Mouse (Mus musculus): Measurements from ENCODE around the gene 0610009B22Rik.
A peak's percentile ranks its signal among the peaks of the same experiment; 100 is the strongest.

0610009B22Rik gene

GRCm38 (mm10) chr11:51635525-51636322 is 53.0 kb downstream of the 0610009B22Rik start, which contains the start of gene Rmnd5b:
Gene Rmnd5b (minus strand): TSS chr11:51635896.
- peak; percentile 76 for DNase-seq (ENCODE audit: low spot score)

Measured in c-Kit-positive CD71-positive TER-119-positive erythroid progenitor cells, embryonic 14.5 days (primary cell).